Mouse (Mus musculus): ENCODE data around the gene Gm11985.

DNA sequence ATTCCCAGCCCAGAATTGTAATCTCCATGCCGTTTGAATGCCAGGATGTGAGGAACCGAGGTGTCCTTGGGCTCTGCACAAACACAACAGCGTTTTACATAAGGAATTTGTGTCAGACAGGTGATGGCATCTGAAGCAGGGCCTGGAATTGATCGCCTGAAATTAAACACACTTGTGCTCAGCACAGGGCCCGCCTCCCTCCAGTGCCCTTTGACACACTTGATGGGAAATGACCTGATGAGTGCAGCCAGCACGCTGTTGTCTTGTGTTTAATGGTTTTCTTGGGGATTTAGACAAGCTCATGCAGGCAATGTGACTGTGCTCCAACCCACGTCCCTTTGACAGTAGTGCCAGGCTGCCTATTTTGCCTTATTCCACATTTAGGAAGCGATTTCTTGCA lies 897 bp downstream of the Gm11985 start:
- no peak for TF ChIP-seq CTCF (IDR thresholded peaks at IDR 0.05; ENCODE audit: low read depth)
- TF ChIP-seq EP300 (optimal IDR thresholded peaks at IDR 0.05): no peak
